In genomic region chr2:166934416-166934815, GRCm38 (mm10) we compare ENCODE assay signal across 13 mouse cellular contexts.
"Had no signal": no experiment of that assay in that cellular context is flagged by ENCODE, and none has a peak within 500 bp of the region (broad histone marks: within the 10 kb centered on the region; RNA-seq: fewer than 3 reads in every experiment).

No protein-coding gene starts in this region.

- DNase-seq: gastrocnemius, postnatal 14 days; gastrocnemius, postnatal 36 days; heart, adult 18-20 months; heart, postnatal 10 days; heart, postnatal 36 days; kidney, adult 11 months; kidney, adult 2 months; kidney, adult 9 months; kidney, postnatal 14 days; kidney, postnatal 36 days; layer of hippocampus, adult 9-11 months; layer of hippocampus, postnatal 36 days; left cerebral cortex, postnatal 4 days had no signal
